Mouse (Mus musculus) forebrain, embryonic 14.5 days (tissue): ENCODE results near the gene Olfr958. TPM values are rescaled to one million over a fixed set of nuclear protein-coding genes. Genes with fewer than 3 reads are reported as not detected.

Source experiments
- ATAC-seq: fragments of 200-750 bp; cut with Nextera tagmentation; 2 replicates; pipeline ENCODE4 v1.8.0; 2017; ENCODE audit warnings: mild to moderate bottlenecking, moderate library complexity
- DNase-seq: peaks from one replicate; pipeline ENCODE4 v3.0.0-alpha.2; 2015; ENCODE audit warnings: low spot score
- H3K27ac ChIP-seq: fragments of 300-500 bp; sonication (generic); 2 replicates; pipeline ENCODE4 v1.5.1; 2014; ENCODE audit warnings: low read depth, mild to moderate bottlenecking, control low read depth, low read length, moderate library complexity
- H3K27me3 ChIP-seq: fragments of 300-500 bp; sonication (generic); replicated peaks from 2 replicates; pipeline ENCODE4 v1.6.1; 2014; ENCODE audit warnings: low read length, control low read depth, mixed read lengths; ENCODE audit not compliant: control insufficient read depth, insufficient read depth
- H3K36me3 ChIP-seq: fragments of 300-500 bp; sonication (generic); 2 replicates; pipeline ENCODE4 v1.6.1; 2014; ENCODE audit warnings: low read length, control low read depth; ENCODE audit not compliant: control insufficient read depth, insufficient read depth
- H3K4me1 ChIP-seq: fragments of 300-500 bp; sonication (generic); 2 replicates; pipeline ENCODE4 v1.6.1; 2014; ENCODE audit warnings: antibody characterized with exemption, low read length, control low read depth; ENCODE audit not compliant: control insufficient read depth, insufficient read depth
- H3K4me2 ChIP-seq: fragments of 300-500 bp; sonication (generic); 2 replicates; pipeline ENCODE4 v1.6.1; 2014; ENCODE audit warnings: mild to moderate bottlenecking, control low read depth, low read length
- H3K4me3 ChIP-seq: fragments of 300-500 bp; sonication (generic); 2 replicates; pipeline ENCODE4 v1.5.1; 2014; ENCODE audit warnings: low read depth, low read length, control low read depth
- H3K9ac ChIP-seq: fragments of 300-500 bp; sonication (generic); 2 replicates; pipeline ENCODE4 v1.6.1; 2014; ENCODE audit warnings: mild to moderate bottlenecking, low read length, control low read depth, moderate library complexity
- H3K9me3 ChIP-seq: fragments of 300-500 bp; sonication (generic); replicated peaks from 2 replicates; pipeline ENCODE4 v1.6.1; 2016; ENCODE audit warnings: low read length, control low read depth, mixed read lengths; ENCODE audit not compliant: control insufficient read depth
- WGBS: fragments of 180-500 bp; shearing (Covaris S2); extraction: QIAGEN DNeasy Blood & Tissue Kit; methylation state at CpG from one replicate; pipeline ENCODE4 v1.1.7; 2014; 5-methylcytosine and 5-hydroxymethylcytosine counted together
- polyA plus RNA-seq: library from polyadenylated mRNA; unstranded; fragments of >200 nt; fragmentation: Nextera tagmentation; extraction: Ambion mirVana; gene quantifications from 2 replicates; pipeline ENCODE4 v1.2.1, GENCODE M21; 2014

The Olfr958 gene
- not detected in 2 replicates for polyA plus RNA-seq

GRCm38 (mm10) chr9:39553946-39554345, at the start of gene Olfr958:
TSS of gene Olfr958 (minus strand) at chr9:39554054.
- DNase-seq (peak; percentile 88), ATAC-seq (peak; percentile 70; the same call in 1 of the 2 replicates)
- Histone ChIP-seq H3K9me3 (no peaks in the 10 kb centered on the region), H3K4me1 (0 out of 2 replicates have a peak, but pooled peaks cover 6% of the 10 kb centered on the region), H3K36me3 (no peaks in the 10 kb centered on the region), H3K27ac (no peak within 1 kb of the TSS), H3K4me2 (no peak within 1 kb of the TSS), H3K27me3 (no peaks in the 10 kb centered on the region), H3K9ac (no peak within 1 kb of the TSS), H3K4me3 (no peak within 1 kb of the TSS)
- 63% methylated on average over 2 of the region's 2 CpGs for WGBS

GRCm38 (mm10) chr9:39603333-39603845, 49.5 kb upstream of the Olfr958 start:
- 0% methylated on average over 9 of the region's 9 CpGs for WGBS
- Histone ChIP-seq H3K9me3 (no peaks in the 10 kb centered on the region), H3K27me3 (no peaks in the 10 kb centered on the region), H3K27ac (peak overlapping the region; percentile 44; the same call in 1 of the 2 replicates), H3K4me3 (peak overlapping the region; percentile 34), H3K36me3 (no peaks in the 10 kb centered on the region), H3K9ac (peak overlapping the region; percentile 50), H3K4me1 (peaks cover 14% of the 10 kb centered on the region), H3K4me2 (peak overlapping the region; percentile 65)
- ATAC-seq (peak; percentile 55), DNase-seq (peak; percentile 40)

GRCm38 (mm10) chr9:39602536-39603332, 48.9 kb upstream of the Olfr958 start:
- H3K27ac ChIP-seq, result peak overlapping the region; percentile 44; the same call in 1 of the 2 replicates
- WGBS, result under 1% methylated on average over 17 of the region's 19 CpGs
- peaks cover 14% of the 10 kb centered on the region for H3K4me1 ChIP-seq
- H3K9ac ChIP-seq, result peak overlapping the region; percentile 50
- H3K36me3 ChIP-seq, result no peaks in the 10 kb centered on the region
- DNase-seq, result peak; percentile 89
- peak overlapping the region; percentile 34 for H3K4me3 ChIP-seq
- ATAC-seq, result peak; percentile 94
- H3K4me2 ChIP-seq, result peak overlapping the region; percentile 65
- no peaks in the 10 kb centered on the region for H3K9me3 ChIP-seq
- no peaks in the 10 kb centered on the region for H3K27me3 ChIP-seq

GRCm38 (mm10) chr9:39577050-39577449, 23.2 kb upstream of the Olfr958 start:
- no peak for DNase-seq
- Histone ChIP-seq H3K9ac (no peak overlapping the region), H3K27ac (no peak overlapping the region), H3K27me3 (no peaks in the 10 kb centered on the region), H3K4me1 (no peaks in the 10 kb centered on the region), H3K9me3 (no peaks in the 10 kb centered on the region), H3K4me2 (no peak overlapping the region), H3K4me3 (no peak overlapping the region), H3K36me3 (no peaks in the 10 kb centered on the region)
- no peak for ATAC-seq
- 91% methylated on average over 5 of the region's 5 CpGs for WGBS

- Histone ChIP-seq H3K9me3 (no peaks in the 10 kb centered on the region), H3K4me3 (no peak within 1 kb of the TSS), H3K27me3 (no peaks in the 10 kb centered on the region), H3K27ac (no peak within 1 kb of the TSS), H3K9ac (no peak within 1 kb of the TSS), H3K36me3 (no peaks in the 10 kb centered on the region), H3K4me1 (no peaks in the 10 kb centered on the region), H3K4me2 (no peak within 1 kb of the TSS)
- WGBS, result 91% methylated on average over 3 of the region's 3 CpGs
- ATAC-seq (no peak), DNase-seq (no peak)
Measured at GRCm38 (mm10) chr9:39575469-39575868, 21.6 kb upstream of the Olfr958 start, which contains the start of gene Olfr959. TSS of gene Olfr959 (minus strand) at chr9:39575569.

GRCm38 (mm10) chr9:39558349-39558647, 4.4 kb upstream of the Olfr958 start:
- Histone ChIP-seq H3K4me2 (no peak overlapping the region), H3K9me3 (no peaks in the 10 kb centered on the region), H3K27me3 (no peaks in the 10 kb centered on the region), H3K4me3 (no peak overlapping the region), H3K27ac (peak overlapping the region; percentile 82), H3K4me1 (0 out of 2 replicates have a peak, but pooled peaks cover 6% of the 10 kb centered on the region), H3K9ac (no peak overlapping the region), H3K36me3 (no peaks in the 10 kb centered on the region)
- ATAC-seq (peak; percentile 31), DNase-seq (no peak)

- H3K27me3 ChIP-seq, result no peaks in the 10 kb centered on the region
- peak; percentile 94 for ATAC-seq
- H3K9me3 ChIP-seq, result no peaks in the 10 kb centered on the region
- no peak overlapping the region for H3K4me3 ChIP-seq
- H3K27ac ChIP-seq, result peak overlapping the region; percentile 82
- no peaks in the 10 kb centered on the region for H3K36me3 ChIP-seq
- H3K4me2 ChIP-seq, result peak overlapping the region; percentile 18
- 18% methylated on average over 3 of the region's 3 CpGs for WGBS
- H3K9ac ChIP-seq, result peak overlapping the region; percentile 29; the same call in 1 of the 2 replicates
- H3K4me1 ChIP-seq, result 0 out of 2 replicates have a peak, but pooled peaks cover 6% of the 10 kb centered on the region
- peak; percentile 91 for DNase-seq
Measured at GRCm38 (mm10) chr9:39557529-39558348, 3.9 kb upstream of the Olfr958 start.

- WGBS, result 85% methylated on average over 5 of the region's 5 CpGs
- H3K9ac ChIP-seq, result no peak overlapping the region
- H3K36me3 ChIP-seq, result no peaks in the 10 kb centered on the region
- no peaks in the 10 kb centered on the region for H3K27me3 ChIP-seq
- H3K4me3 ChIP-seq, result no peak overlapping the region
- DNase-seq (peak; percentile 30), ATAC-seq (no peak)
- H3K4me1 ChIP-seq, result no peaks in the 10 kb centered on the region
- no peaks in the 10 kb centered on the region for H3K9me3 ChIP-seq
- no peak overlapping the region for H3K27ac ChIP-seq
- H3K4me2 ChIP-seq, result no peak overlapping the region
Measured at GRCm38 (mm10) chr9:39550806-39551205, 3.0 kb downstream of the Olfr958 start.
